Mouse (Mus musculus) lung, embryonic 16.5 days (tissue): Measurements from ENCODE around the gene Slc35d2. TPM values are rescaled to one million over a fixed set of nuclear protein-coding genes. Genes with fewer than 3 reads are reported as not detected.
A peak's percentile ranks its signal among the peaks of the same experiment; 100 is the strongest.
"Not testable (repeated sequence)": the region's sequence is repeated elsewhere in the genome, so short reads cannot be mapped to it uniquely, and the experiment has no call there.

Experiments used
- ATAC-seq: fragments of 200-750 bp; cut with Nextera tagmentation; 2 replicates; pipeline ENCODE4 v1.8.0; 2017; ENCODE audit warnings: low read depth, mild to moderate bottlenecking, moderate library complexity
- H3K27ac ChIP-seq: fragments of 300-500 bp; sonication (generic); 2 replicates; pipeline ENCODE4 v1.5.1; 2014; ENCODE audit warnings: mild to moderate bottlenecking, control low read depth, low read length
- H3K27me3 ChIP-seq: fragments of 300-500 bp; sonication (generic); 2 replicates; pipeline ENCODE4 v1.6.1; 2014; ENCODE audit warnings: low read depth, low read length, mixed read lengths; ENCODE audit not compliant: control insufficient read depth, insufficient read depth
- H3K36me3 ChIP-seq: fragments of 300-500 bp; sonication (generic); 2 replicates; pipeline ENCODE4 v1.6.1; 2014; ENCODE audit warnings: low read length; ENCODE audit not compliant: control insufficient read depth, insufficient read depth
- H3K4me1 ChIP-seq: fragments of 300-500 bp; sonication (generic); replicated peaks from 2 replicates; pipeline ENCODE4 v1.6.1; 2014; ENCODE audit warnings: low read length, mixed read lengths; ENCODE audit not compliant: control insufficient read depth, insufficient read depth
- H3K4me2 ChIP-seq: fragments of 300-500 bp; sonication (generic); 2 replicates; pipeline ENCODE4 v1.6.1; 2014; ENCODE audit warnings: low read depth, low read length, control low read depth
- H3K4me3 ChIP-seq: fragments of 300-500 bp; sonication (generic); 2 replicates; pipeline ENCODE4 v1.5.1; 2014; ENCODE audit warnings: mild to moderate bottlenecking, low read length, control low read depth
- H3K9ac ChIP-seq: fragments of 300-500 bp; sonication (generic); 2 replicates; pipeline ENCODE4 v1.6.1; 2014; ENCODE audit warnings: low read length, control low read depth
- H3K9me3 ChIP-seq: fragments of 300-500 bp; sonication (generic); 2 replicates; pipeline ENCODE4 v1.6.1; 2016; ENCODE audit warnings: low read length; ENCODE audit not compliant: control insufficient read depth
- WGBS: fragments of 180-500 bp; shearing (Covaris S2); extraction: QIAGEN DNeasy Blood & Tissue Kit; methylation state at CpG from one replicate; pipeline ENCODE4 v1.1.7; 2014; 5-methylcytosine and 5-hydroxymethylcytosine counted together
- polyA plus RNA-seq: library from polyadenylated mRNA; unstranded; fragments of >200 nt; fragmentation: Nextera tagmentation; extraction: Ambion mirVana; gene quantifications from 2 replicates; pipeline ENCODE4 v1.2.1, GENCODE M21; 2015

The Slc35d2 gene
- polyA plus RNA-seq, 1 experiment from 2014 or later, result 5.1 TPM

- peaks cover 5% of the 10 kb centered on the region for H3K4me1 ChIP-seq
- 33% methylated on average over 16 of the region's 16 CpGs for WGBS
- no peak overlapping the region for H3K4me3 ChIP-seq
- H3K27ac ChIP-seq, result peak overlapping the region; percentile 92
- H3K4me2 ChIP-seq, result no peak overlapping the region
- no peaks in the 10 kb centered on the region for H3K36me3 ChIP-seq
- H3K9me3 ChIP-seq, result no peaks in the 10 kb centered on the region
- peak overlapping the region; percentile 32; the same call in 1 of the 2 replicates for H3K9ac ChIP-seq
- peak; percentile 69 for ATAC-seq
- H3K27me3 ChIP-seq, result no peaks in the 10 kb centered on the region
These were observed 47.9 kb downstream of the Slc35d2 start for GRCm38 (mm10) chr13:64081012-64081919.

DNA sequence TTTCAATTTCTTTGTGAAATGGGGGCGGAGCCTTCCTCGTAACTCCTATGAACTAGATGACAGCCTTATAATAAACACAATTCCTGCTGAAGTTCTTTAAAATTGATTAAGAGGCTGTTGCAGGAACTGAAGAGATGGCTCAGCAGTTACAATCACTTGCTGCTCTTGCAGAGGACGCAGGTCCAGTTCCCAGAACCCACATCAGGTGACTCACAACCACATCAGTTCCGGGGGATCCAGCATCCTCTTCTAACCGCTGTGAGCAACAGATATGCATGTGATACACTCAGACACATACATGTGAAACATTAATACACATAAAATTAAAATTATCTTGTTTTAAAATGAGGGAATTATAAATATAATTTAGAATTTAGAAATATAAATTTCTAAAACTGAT is 51.6 kb downstream of the Slc35d2 start:
- Histone ChIP-seq H3K4me1 (peaks cover 5% of the 10 kb centered on the region), H3K9ac (no peak overlapping the region), H3K4me2 (no peak overlapping the region), H3K4me3 (no peak overlapping the region), H3K27me3 (no peaks in the 10 kb centered on the region), H3K36me3 (no peaks in the 10 kb centered on the region), H3K9me3 (no peaks in the 10 kb centered on the region), H3K27ac (no peak overlapping the region)
- no peak for ATAC-seq
- WGBS, result 73% methylated on average over 5 of the region's 5 CpGs

DNA sequence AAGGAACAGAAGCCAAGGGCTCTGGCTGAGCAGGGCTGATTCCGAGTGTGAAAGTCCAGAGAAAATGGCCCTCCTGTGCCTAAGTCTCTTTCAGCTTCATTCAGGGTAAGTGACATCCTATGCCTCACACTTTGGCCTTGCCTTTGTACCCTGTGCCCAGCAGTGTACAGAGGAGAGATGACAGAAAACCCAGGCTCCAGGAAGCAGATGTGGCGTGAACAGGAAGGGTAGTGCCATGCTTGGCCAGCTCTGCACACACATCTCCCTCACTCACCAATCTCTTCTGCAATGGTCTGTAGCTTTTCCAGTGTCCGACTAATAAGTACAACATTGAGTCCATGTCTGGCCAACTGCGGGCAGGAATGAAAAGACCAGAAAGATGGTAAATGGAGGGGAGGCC is 53.1 kb downstream of the Slc35d2 start:
- Histone ChIP-seq H3K4me2 (no peak overlapping the region), H3K36me3 (no peaks in the 10 kb centered on the region), H3K9ac (no peak overlapping the region), H3K9me3 (no peaks in the 10 kb centered on the region), H3K4me3 (no peak overlapping the region), H3K27me3 (no peaks in the 10 kb centered on the region), H3K4me1 (peaks cover 2% of the 10 kb centered on the region; the same call in 1 of the 2 replicates), H3K27ac (no peak overlapping the region)
- WGBS, result 83% methylated on average over 4 of the region's 4 CpGs
- ATAC-seq, result no peak

GRCm38 (mm10) chr13:64066653-64067052 is 62.5 kb downstream of the Slc35d2 start:
- no peak overlapping the region for H3K4me3 ChIP-seq
- H3K9ac ChIP-seq, result no peak overlapping the region
- H3K27ac ChIP-seq, result no peak overlapping the region
- WGBS, result 16% methylated on average over 3 of the region's 3 CpGs
- no peaks in the 10 kb centered on the region for H3K9me3 ChIP-seq
- H3K36me3 ChIP-seq, result no peaks in the 10 kb centered on the region
- no peaks in the 10 kb centered on the region for H3K27me3 ChIP-seq
- H3K4me1 ChIP-seq, result no peaks in the 10 kb centered on the region
- H3K4me2 ChIP-seq, result no peak overlapping the region
- no peak for ATAC-seq

DNA sequence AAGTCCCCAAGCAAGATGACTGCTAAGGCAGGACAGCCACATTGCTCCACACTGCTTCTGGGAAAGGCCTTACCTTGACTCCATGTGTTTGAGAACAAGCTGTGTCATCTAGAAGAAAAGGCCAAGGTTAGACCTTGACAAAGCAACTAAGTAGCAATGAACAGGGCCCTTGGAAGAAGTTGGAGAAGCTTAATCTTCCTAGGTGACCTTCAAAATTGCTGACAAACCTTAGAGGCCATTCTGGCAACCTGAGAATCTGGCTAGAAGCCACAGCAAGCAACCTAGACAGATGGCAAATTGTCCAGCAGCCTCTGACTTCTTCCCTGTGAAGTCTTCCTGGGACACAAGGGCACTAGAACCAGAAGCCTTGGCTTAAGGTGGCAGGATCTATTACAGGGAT is 64.9 kb downstream of the Slc35d2 start:
- Histone ChIP-seq H3K27me3 (no peaks in the 10 kb centered on the region), H3K4me2 (no peak overlapping the region), H3K36me3 (no peaks in the 10 kb centered on the region), H3K9me3 (no peaks in the 10 kb centered on the region), H3K27ac (no peak overlapping the region), H3K4me3 (no peak overlapping the region), H3K4me1 (no peaks in the 10 kb centered on the region), H3K9ac (no peak overlapping the region)
- ATAC-seq, result no peak

GRCm38 (mm10) chr13:64060935-64061506 is 68.1 kb downstream of the Slc35d2 start:
- Histone ChIP-seq H3K27me3 (no peaks in the 10 kb centered on the region), H3K9me3 (no peaks in the 10 kb centered on the region), H3K4me3 (no peak overlapping the region), H3K4me1 (no peaks in the 10 kb centered on the region; the same call in 1 of the 2 replicates), H3K9ac (no peak overlapping the region), H3K4me2 (no peak overlapping the region), H3K36me3 (no peaks in the 10 kb centered on the region), H3K27ac (no peak overlapping the region)
- no peak for ATAC-seq
- WGBS, result 82% methylated on average over 5 of the region's 5 CpGs

- Histone ChIP-seq H3K36me3 (no peaks in the 10 kb centered on the region), H3K4me2 (no peak overlapping the region), H3K4me3 (no peak overlapping the region), H3K9me3 (peaks cover 10% of the 10 kb centered on the region), H3K27ac (no peak overlapping the region), H3K9ac (no peak overlapping the region), H3K4me1 (no peaks in the 10 kb centered on the region; the same call in 1 of the 2 replicates), H3K27me3 (no peaks in the 10 kb centered on the region)
- WGBS, result 21% methylated on average over 1 of the region's 1 CpGs
- no peak for ATAC-seq
These were observed 75.2 kb downstream of the Slc35d2 start for GRCm38 (mm10) chr13:64053959-64054358.

- not testable (repeated sequence) for H3K27me3 ChIP-seq, H3K27ac ChIP-seq, ATAC-seq, H3K4me1 ChIP-seq, H3K4me2 ChIP-seq, H3K9me3 ChIP-seq, H3K4me3 ChIP-seq, H3K9ac ChIP-seq, H3K36me3 ChIP-seq
- WGBS, result 78% methylated on average over 2 of the region's 2 CpGs
These were observed 76.9 kb downstream of the Slc35d2 start for GRCm38 (mm10) chr13:64052281-64052680.

- no peak for ATAC-seq
- WGBS, result 64% methylated on average over 4 of the region's 4 CpGs
- Histone ChIP-seq H3K4me1 (no peaks in the 10 kb centered on the region), H3K9me3 (peaks cover 10% of the 10 kb centered on the region), H3K9ac (no peak overlapping the region), H3K27me3 (no peaks in the 10 kb centered on the region), H3K4me2 (no peak overlapping the region), H3K4me3 (no peak overlapping the region), H3K27ac (no peak overlapping the region), H3K36me3 (no peaks in the 10 kb centered on the region)
These were observed 78.3 kb downstream of the Slc35d2 start for GRCm38 (mm10) chr13:64050895-64051294.
